ENCODE assay signal across 8 mouse cellular contexts in genomic region chr12:103353538-103353937, GRCm38 (mm10). TPM values are rescaled to one million over a fixed set of nuclear protein-coding genes. Genes with fewer than 3 reads are reported as not detected.
DNase-seq lines count a peak whose midpoint lies in the region; ATAC-seq and TF ChIP-seq lines count a peak whose summit lies in the region.

No protein-coding gene starts in this region.

- H3K4me2 ChIP-seq in lung, embryonic 15.5 days, result no peak overlapping the region
- H3K4me2 ChIP-seq in forebrain, embryonic 13.5 days, result no peak overlapping the region
- peak overlapping the region; percentile 65 for H3K4me2 ChIP-seq in heart, embryonic 16.5 days (ENCODE audit: low read depth, low read length)

- ATAC-seq in lung, embryonic 15.5 days (ENCODE audit: borderline replicate concordance, extremely low read depth, low FRiP score, low TSS enrichment), result 0 out of 2 replicates have a peak, but pooled peaks have one; percentile 10
- peak; percentile 59; the same call in 1 of the 2 replicates for ATAC-seq in forebrain, embryonic 13.5 days
- peak; percentile 89 for ATAC-seq in heart, embryonic 16.5 days (replicated peaks; ENCODE audit: extremely low read depth, insufficient read depth, low FRiP score)
- ATAC-seq in CD4-positive, CD25-positive, alpha-beta regulatory T cell, adult 4 months, result no peak

- no peaks in the 10 kb centered on the region for H3K36me3 ChIP-seq in lung, embryonic 15.5 days
- no peaks in the 10 kb centered on the region for H3K36me3 ChIP-seq in forebrain, embryonic 13.5 days (ENCODE audit: poor library complexity, severe bottlenecking)
- peaks cover 6% of the 10 kb centered on the region for H3K36me3 ChIP-seq in heart, embryonic 16.5 days (ENCODE audit: control insufficient read depth, insufficient read depth)

- no peak overlapping the region for H3K27ac ChIP-seq in lung, embryonic 15.5 days
- H3K27ac ChIP-seq in forebrain, embryonic 13.5 days, result no peak overlapping the region
- H3K27ac ChIP-seq in heart, embryonic 16.5 days (ENCODE audit: low read length), result peak overlapping the region; percentile 92

- H3K9ac ChIP-seq in lung, embryonic 15.5 days, result no peak overlapping the region
- no peak overlapping the region for H3K9ac ChIP-seq in forebrain, embryonic 13.5 days
- peak overlapping the region; percentile 69 for H3K9ac ChIP-seq in heart, embryonic 16.5 days (ENCODE audit: low read length)

- WGBS in lung, embryonic 15.5 days, result 10% methylated on average over 5 of the region's 5 CpGs
- WGBS in forebrain, embryonic 13.5 days, result 8% methylated on average over 5 of the region's 5 CpGs
- WGBS in heart, embryonic 16.5 days, result 3% methylated on average over 5 of the region's 5 CpGs

- no peak for TF ChIP-seq POLR2A in brain, embryonic 14.5 days (IDR thresholded peaks at IDR 0.05; ENCODE audit: borderline replicate concordance, extremely low read depth, insufficient read depth, insufficient read length, poor library complexity, severe bottlenecking)

- no peak overlapping the region for H3K4me3 ChIP-seq in lung, embryonic 15.5 days
- H3K4me3 ChIP-seq in forebrain, embryonic 13.5 days, result no peak overlapping the region
- peak overlapping the region; percentile 49 for H3K4me3 ChIP-seq in heart, embryonic 16.5 days (ENCODE audit: low read length)

- H3K9me3 ChIP-seq in lung, embryonic 15.5 days, result no peaks in the 10 kb centered on the region
- H3K9me3 ChIP-seq in forebrain, embryonic 13.5 days (replicated peaks), result no peaks in the 10 kb centered on the region
- H3K9me3 ChIP-seq in heart, embryonic 16.5 days (replicated peaks; ENCODE audit: control insufficient read depth, low read length), result no peaks in the 10 kb centered on the region

- peak; percentile 55 for TF ChIP-seq CTCF in brain, embryonic 14.5 days (IDR thresholded peaks at IDR 0.05; ENCODE audit: borderline replicate concordance, extremely low read depth, insufficient read depth, insufficient read length)

- no peak for DNase-seq in lung, adult 18-20 months
- DNase-seq in brain, embryonic 14.5 days (ENCODE audit: low read depth), result peak; percentile 68
- peak; percentile 14 for DNase-seq in lung, postnatal 14 days
- peak; percentile 27 for DNase-seq in right cerebral cortex, postnatal 4 days

- no peaks in the 10 kb centered on the region for H3K27me3 ChIP-seq in lung, embryonic 15.5 days
- H3K27me3 ChIP-seq in forebrain, embryonic 13.5 days, result no peaks in the 10 kb centered on the region
- no peaks in the 10 kb centered on the region for H3K27me3 ChIP-seq in heart, embryonic 16.5 days (ENCODE audit: control insufficient read depth, insufficient read depth, low read length)

- H3K4me1 ChIP-seq in lung, embryonic 15.5 days, result no peaks in the 10 kb centered on the region
- peaks cover 7% of the 10 kb centered on the region; the same call in 1 of the 2 replicates for H3K4me1 ChIP-seq in forebrain, embryonic 13.5 days
- H3K4me1 ChIP-seq in heart, embryonic 16.5 days (ENCODE audit: control insufficient read depth, insufficient read depth, low read length), result peaks cover 18% of the 10 kb centered on the region

RNA-seq across cellular contexts. Expression of gene Asb2, which starts 2.3 kb away (rescaled TPM):
- 8.6 TPM in 2 replicates for polyA plus RNA-seq in lung, embryonic 15.5 days (2015; fragmentation: Nextera tagmentation; extraction: Ambion mirVana)
- polyA plus RNA-seq in brain, embryonic 14.5 days (2012; rRNA removed), result 1.2 and 1.3 TPM in 2 replicates
- polyA plus RNA-seq in forebrain, embryonic 13.5 days (2015; fragmentation: Nextera tagmentation; extraction: Ambion mirVana), result 0.40 and 0.60 TPM in 2 replicates
- 253 and 264 TPM in 2 replicates for polyA plus RNA-seq in heart, embryonic 16.5 days (2015; fragmentation: Nextera tagmentation; extraction: Ambion mirVana)
- polyA plus RNA-seq in CD4-positive, CD25-positive, alpha-beta regulatory T cell, adult 4 months (2017; shearing (Covaris generic)), result 10 to 100 TPM; 25.2 to 31.4 TPM

RNA-seq across cellular contexts. Expression of gene Otub2, which starts 34.9 kb away (rescaled TPM):
- 8.8 TPM in 2 replicates for polyA plus RNA-seq in lung, embryonic 15.5 days (2015; fragmentation: Nextera tagmentation; extraction: Ambion mirVana)
- 17.7 and 18.0 TPM in 2 replicates for polyA plus RNA-seq in brain, embryonic 14.5 days (2012; rRNA removed)
- polyA plus RNA-seq in forebrain, embryonic 13.5 days (2015; fragmentation: Nextera tagmentation; extraction: Ambion mirVana), result 14.5 and 18.4 TPM in 2 replicates
- 9.9 and 11.7 TPM in 2 replicates for polyA plus RNA-seq in heart, embryonic 16.5 days (2015; fragmentation: Nextera tagmentation; extraction: Ambion mirVana)
- 1 to 10 TPM; 1.4 to 1.5 TPM for polyA plus RNA-seq in CD4-positive, CD25-positive, alpha-beta regulatory T cell, adult 4 months (2017; shearing (Covaris generic))

RNA-seq across cellular contexts. Expression of gene Fam181a, which starts 42.8 kb away (rescaled TPM):
- polyA plus RNA-seq in lung, embryonic 15.5 days (2015; fragmentation: Nextera tagmentation; extraction: Ambion mirVana), result 0.34 TPM in 1 of 2 replicates, not detected in the other
- 12.3 and 16.0 TPM in 2 replicates for polyA plus RNA-seq in brain, embryonic 14.5 days (2012; rRNA removed)
- polyA plus RNA-seq in forebrain, embryonic 13.5 days (2015; fragmentation: Nextera tagmentation; extraction: Ambion mirVana), result 7.6 and 9.8 TPM in 2 replicates
- not detected in 2 replicates for polyA plus RNA-seq in heart, embryonic 16.5 days (2015; fragmentation: Nextera tagmentation; extraction: Ambion mirVana)
- polyA plus RNA-seq in CD4-positive, CD25-positive, alpha-beta regulatory T cell, adult 4 months (2017; shearing (Covaris generic)), result not detected

RNA-seq across cellular contexts. Expression of gene 9330161L09Rik, which starts 54.1 kb away (rescaled TPM):
- polyA plus RNA-seq in lung, embryonic 15.5 days (2015; fragmentation: Nextera tagmentation; extraction: Ambion mirVana), result 0.16 TPM in 1 of 2 replicates, not detected in the other
- 2.1 and 3.6 TPM in 2 replicates for polyA plus RNA-seq in brain, embryonic 14.5 days (2012; rRNA removed)
- polyA plus RNA-seq in forebrain, embryonic 13.5 days (2015; fragmentation: Nextera tagmentation; extraction: Ambion mirVana), result 0.34 and 0.48 TPM in 2 replicates
- polyA plus RNA-seq in heart, embryonic 16.5 days (2015; fragmentation: Nextera tagmentation; extraction: Ambion mirVana), result 0.15 and 0.38 TPM in 2 replicates
- under 1 TPM in 1 of 2 experiments, not detected in 1; 0.90 TPM for polyA plus RNA-seq in CD4-positive, CD25-positive, alpha-beta regulatory T cell, adult 4 months (2017; shearing (Covaris generic))

Comparison
In these comparisons a context has a peak if more than half of its experiments do, and no peak if none do; other contexts are left out.
1. DNase-seq: peak in brain, embryonic 14.5 days (single experiment), lung, postnatal 14 days (single experiment) and right cerebral cortex, postnatal 4 days (single experiment); none in lung, adult 18-20 months (0 of 2).